Mouse (Mus musculus) stomach, postnatal 0 days (tissue): Measurements from ENCODE around the gene Cdiptos. TPM values are rescaled to one million over a fixed set of nuclear protein-coding genes. Genes with fewer than 3 reads are reported as not detected.
A peak's percentile ranks its signal among the peaks of the same experiment; 100 is the strongest.

Source experiments
- ATAC-seq: fragments of 200-750 bp; cut with Nextera tagmentation; 2 replicates; pipeline ENCODE4 v1.8.0; 2017; ENCODE audit not compliant: low FRiP score, low TSS enrichment
- DNase-seq: peaks from one replicate; pipeline ENCODE4 v3.0.0-alpha.2; 2016; ENCODE audit warnings: low spot score
- H3K27ac ChIP-seq: fragments of 300-500 bp; sonication (generic); replicated peaks from 2 replicates; pipeline ENCODE4 v1.5.1; 2014; ENCODE audit warnings: mild to moderate bottlenecking, control low read depth
- H3K27me3 ChIP-seq: fragments of 300-500 bp; sonication (generic); 2 replicates; pipeline ENCODE4 v1.6.1; 2014; ENCODE audit warnings: low read length; ENCODE audit not compliant: control insufficient read depth, insufficient read depth
- H3K36me3 ChIP-seq: fragments of 300-500 bp; sonication (generic); 2 replicates; pipeline ENCODE4 v1.6.1; 2014; ENCODE audit warnings: low read length, mixed read lengths; ENCODE audit not compliant: control insufficient read depth, insufficient read depth
- H3K4me1 ChIP-seq: fragments of 300-500 bp; sonication (generic); replicated peaks from 2 replicates; pipeline ENCODE4 v1.6.1; 2014; ENCODE audit warnings: antibody characterized with exemption; ENCODE audit not compliant: control insufficient read depth, insufficient read depth
- H3K4me2 ChIP-seq: fragments of 300-500 bp; sonication (generic); replicated peaks from 2 replicates; pipeline ENCODE4 v1.6.1; 2014; ENCODE audit warnings: low read depth, mild to moderate bottlenecking, control low read depth, moderate library complexity
- H3K4me3 ChIP-seq: fragments of 300-500 bp; sonication (generic); 2 replicates; pipeline ENCODE4 v1.5.1; 2014; ENCODE audit warnings: low read depth, low read length, control low read depth
- H3K9ac ChIP-seq: fragments of 300-500 bp; sonication (generic); 2 replicates; pipeline ENCODE4 v1.6.1; 2014; ENCODE audit warnings: mild to moderate bottlenecking, low read length, control low read depth, mixed read lengths
- H3K9me3 ChIP-seq: fragments of 300-500 bp; sonication (generic); 2 replicates; pipeline ENCODE4 v1.6.1; 2016; ENCODE audit warnings: low read length; ENCODE audit not compliant: control insufficient read depth
- CTCF ChIP-seq: IDR thresholded peaks from 2 replicates; pipeline ENCODE4 v1.5.1; 2016; ENCODE audit warnings: antibody characterized with exemption, low read depth, mild to moderate bottlenecking, moderate library complexity
- EP300 ChIP-seq: optimal IDR thresholded peaks from 2 replicates; pipeline ENCODE3; 2016; ENCODE audit warnings: antibody characterized with exemption
- WGBS: fragments of 180-500 bp; shearing (Covaris S2); extraction: QIAGEN DNeasy Blood & Tissue Kit; methylation state at CpG from one replicate; pipeline ENCODE4 v1.1.7; 2014; 5-methylcytosine and 5-hydroxymethylcytosine counted together
- polyA plus RNA-seq: library from polyadenylated mRNA; unstranded; fragments of >200 nt; fragmentation: Nextera tagmentation; extraction: Ambion mirVana; gene quantifications from 2 replicates; pipeline ENCODE4 v1.2.1, GENCODE M21; 2015

The Cdiptos gene
- polyA plus RNA-seq, 1 experiment from 2014 or later, result 1.7 TPM

DNA sequence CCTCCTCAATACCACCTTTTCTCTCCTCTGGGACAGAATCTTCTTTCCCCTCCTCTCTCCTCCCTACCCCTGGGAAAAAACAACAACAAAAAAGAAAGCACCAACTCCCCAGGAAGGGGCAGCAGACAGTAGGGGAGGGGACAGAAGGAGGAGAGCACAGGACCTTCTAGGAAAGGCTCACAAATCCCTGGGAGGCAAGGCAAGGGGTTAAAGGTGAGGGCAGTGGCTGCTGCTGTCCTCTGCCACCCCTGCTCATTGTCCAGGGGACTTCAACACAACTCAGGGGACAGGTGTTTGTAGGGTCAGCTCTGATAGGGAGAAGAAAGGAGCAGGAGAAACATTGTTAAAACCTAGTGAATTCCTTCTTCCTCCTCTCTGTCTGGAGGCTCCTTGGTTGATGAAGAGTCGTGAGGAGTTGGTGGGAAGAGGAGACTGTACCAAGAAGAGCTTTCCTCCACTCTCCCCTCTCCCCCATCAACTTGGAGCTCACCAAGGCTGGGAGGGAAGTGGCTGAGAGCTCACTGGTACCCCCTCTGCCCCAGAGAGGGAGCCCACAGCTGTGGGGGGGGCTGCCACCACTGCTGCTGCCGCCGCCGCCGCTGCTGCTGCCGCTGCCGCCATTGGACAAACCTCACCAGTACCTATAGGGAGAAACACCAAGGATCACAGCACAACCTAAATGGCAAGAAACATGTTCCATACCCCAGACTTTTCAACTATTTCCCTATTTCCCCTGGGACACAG is 46.8 kb upstream of the Cdiptos start:
- peaks cover 3% of the 10 kb centered on the region; the same call in 1 of the 2 replicates for H3K36me3 ChIP-seq
- ATAC-seq (no peak), DNase-seq (no peak)
- no peaks in the 10 kb centered on the region for H3K27me3 ChIP-seq
- H3K27ac ChIP-seq, result no peak overlapping the region
- no peaks in the 10 kb centered on the region for H3K9me3 ChIP-seq
- no peak overlapping the region for H3K9ac ChIP-seq
- no peak overlapping the region for H3K4me3 ChIP-seq
- 71% methylated on average over 3 of the region's 7 CpGs for WGBS
- no peak overlapping the region for H3K4me2 ChIP-seq
- peaks cover 11% of the 10 kb centered on the region for H3K4me1 ChIP-seq
- TF ChIP-seq EP300, result no peak
- TF ChIP-seq CTCF, result no peak

DNA sequence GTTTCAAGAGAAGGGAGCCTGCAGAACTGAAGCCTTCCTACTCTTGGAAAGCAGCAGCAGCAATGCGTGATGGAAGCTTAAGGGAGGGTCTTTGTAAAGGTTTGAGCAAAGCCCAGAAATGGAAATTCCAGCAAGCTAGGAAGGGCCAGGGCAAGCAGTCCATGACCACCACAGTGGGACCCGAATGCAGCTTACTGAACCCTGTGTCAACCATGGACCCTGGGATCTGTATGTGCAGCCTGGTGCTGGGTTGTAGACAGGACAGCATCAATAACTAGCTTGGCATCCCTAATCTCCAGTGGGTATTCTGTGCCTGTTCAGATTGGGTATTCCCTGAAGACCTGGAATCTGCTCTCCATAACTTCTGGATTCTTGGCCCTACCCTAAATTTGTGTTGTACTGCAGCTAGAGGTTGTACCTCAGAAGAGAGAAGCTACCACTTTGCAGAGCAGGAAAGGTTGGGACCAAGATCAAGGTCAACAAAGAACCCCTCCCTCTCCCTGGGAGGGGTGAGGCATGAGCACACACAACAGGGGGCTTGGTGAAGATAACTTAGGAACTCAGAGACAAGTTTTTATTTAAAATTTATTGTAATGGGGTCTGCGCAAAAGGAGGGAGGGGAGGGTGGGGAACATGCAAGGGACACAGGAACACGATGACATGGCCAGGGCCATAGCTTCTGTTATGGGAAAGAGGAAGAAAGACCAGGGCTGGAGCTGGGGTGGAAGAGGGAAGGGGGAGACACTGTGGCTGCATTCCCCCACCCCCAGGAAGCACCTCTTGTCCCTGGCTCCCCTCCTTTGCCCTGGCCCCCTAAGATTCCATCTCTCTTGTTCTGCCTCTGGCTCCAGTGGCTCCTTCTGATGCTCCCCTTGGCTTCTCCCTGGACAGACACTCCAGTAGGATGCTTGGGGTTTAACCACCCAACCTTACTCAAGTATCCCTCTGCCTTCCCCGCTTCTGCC is 45.9 kb upstream of the Cdiptos start:
- Histone ChIP-seq H3K27me3 (no peaks in the 10 kb centered on the region), H3K36me3 (peaks cover 3% of the 10 kb centered on the region; the same call in 1 of the 2 replicates), H3K27ac (peak overlapping the region; percentile 69), H3K4me2 (peak overlapping the region; percentile 61), H3K4me3 (peak overlapping the region; percentile 47), H3K4me1 (peaks cover 11% of the 10 kb centered on the region), H3K9me3 (no peaks in the 10 kb centered on the region), H3K9ac (peak overlapping the region; percentile 61)
- DNase-seq, result no peak
- ATAC-seq, result no peak
- 39% methylated on average over 5 of the region's 5 CpGs for WGBS
- TF ChIP-seq EP300, result no peak
- TF ChIP-seq CTCF, result no peak

DNA sequence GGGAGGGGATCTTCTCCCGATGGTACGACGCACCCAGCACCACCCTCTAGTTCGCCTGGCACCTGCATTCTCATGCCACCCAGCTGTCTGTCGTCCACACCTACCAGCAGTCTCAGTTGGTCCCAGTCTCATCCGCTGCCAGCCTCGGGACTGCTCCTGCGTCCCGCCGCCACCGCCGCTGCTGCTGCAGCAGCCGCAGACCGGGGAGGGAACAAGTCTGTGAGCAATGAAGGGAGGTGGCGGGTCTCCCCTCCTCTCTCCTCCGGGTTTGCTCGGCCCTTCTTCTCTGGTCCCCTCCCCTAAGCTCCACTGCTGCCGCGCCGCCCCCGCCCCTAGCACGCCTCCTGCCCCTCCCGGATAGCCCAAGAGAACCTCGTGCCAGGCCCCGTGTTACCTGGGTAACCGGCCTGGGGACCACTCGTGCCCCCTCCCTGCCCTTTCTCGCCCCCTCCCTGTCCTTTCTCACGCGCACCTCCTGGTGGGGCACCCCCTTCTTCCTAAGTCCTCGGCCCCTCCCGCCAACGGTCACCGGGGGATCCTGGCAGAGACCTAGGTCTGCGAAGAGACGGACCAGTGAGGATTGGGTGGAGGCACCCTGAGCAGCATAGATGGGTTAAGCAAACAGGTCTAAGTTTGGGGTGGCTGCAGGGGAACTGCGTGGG is 45.1 kb upstream of the Cdiptos start, which contains the start of the genes Gm42742 and Prrt2:
Gm42742 (minus strand) TSS at position 197 of the 662 bp plus-strand sequence.
Prrt2 (minus strand) TSS at position 311 of the 662 bp plus-strand sequence.
- peak within 1 kb of the TSS; percentile 47 for H3K4me3 ChIP-seq
- H3K4me1 ChIP-seq, result peaks cover 11% of the 10 kb centered on the region
- DNase-seq (peak; percentile 62), ATAC-seq (no peak)
- peaks cover 3% of the 10 kb centered on the region; the same call in 1 of the 2 replicates for H3K36me3 ChIP-seq
- no peaks in the 10 kb centered on the region for H3K27me3 ChIP-seq
- 2% methylated on average over 35 of the region's 37 CpGs for WGBS
- no peaks in the 10 kb centered on the region for H3K9me3 ChIP-seq
- H3K9ac ChIP-seq, result peak within 1 kb of the TSS; percentile 61
- TF ChIP-seq CTCF (0 out of 2 replicates have a peak, but pooled peaks have one; percentile 2), EP300 (no peak)
- peak within 1 kb of the TSS; percentile 69 for H3K27ac ChIP-seq
- peak within 1 kb of the TSS; percentile 61 for H3K4me2 ChIP-seq

- TF ChIP-seq EP300, result no peak
- H3K4me3 ChIP-seq, result peak overlapping the region; percentile 47
- peaks cover 11% of the 10 kb centered on the region for H3K4me1 ChIP-seq
- peak overlapping the region; percentile 61 for H3K9ac ChIP-seq
- peak overlapping the region; percentile 61 for H3K4me2 ChIP-seq
- no peak for ATAC-seq
- no peaks in the 10 kb centered on the region for H3K27me3 ChIP-seq
- WGBS, result 27% methylated on average over 5 of the region's 5 CpGs
- H3K36me3 ChIP-seq, result peaks cover 3% of the 10 kb centered on the region; the same call in 1 of the 2 replicates
- no peak for DNase-seq
- H3K27ac ChIP-seq, result peak overlapping the region; percentile 69
- no peaks in the 10 kb centered on the region for H3K9me3 ChIP-seq
Observed at GRCm38 (mm10) chr7:127020491-127020890, 44.6 kb upstream of the Cdiptos start.

DNA sequence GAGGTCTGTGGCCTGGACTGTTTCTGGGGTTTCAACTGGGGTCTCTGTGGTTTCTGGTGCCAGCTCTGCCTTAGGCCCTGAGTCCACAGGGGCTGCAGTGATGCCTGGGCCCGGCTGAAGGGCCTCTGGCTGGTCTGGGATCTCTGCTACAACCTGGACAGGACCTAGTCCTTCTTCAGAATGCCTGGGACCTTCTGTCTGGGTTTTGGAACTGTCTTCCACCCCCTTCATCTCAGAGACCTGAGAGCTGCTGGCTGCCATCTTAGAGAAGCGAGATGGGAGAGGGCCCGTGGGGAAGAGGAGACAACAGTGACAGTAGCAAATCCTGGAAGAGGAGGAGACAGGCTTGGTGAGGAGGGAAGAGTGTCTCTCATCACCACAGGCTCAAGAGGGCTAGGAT is 44.1 kb upstream of the Cdiptos start:
- Histone ChIP-seq H3K9me3 (no peaks in the 10 kb centered on the region), H3K9ac (peak overlapping the region; percentile 61), H3K27ac (peak overlapping the region; percentile 69), H3K27me3 (no peaks in the 10 kb centered on the region), H3K4me1 (peaks cover 10% of the 10 kb centered on the region), H3K36me3 (peaks cover 3% of the 10 kb centered on the region; the same call in 1 of the 2 replicates), H3K4me3 (peak overlapping the region; percentile 47), H3K4me2 (peak overlapping the region; percentile 61)
- TF ChIP-seq CTCF (no peak), EP300 (no peak)
- DNase-seq (no peak), ATAC-seq (no peak)
- 55% methylated on average over 3 of the region's 3 CpGs for WGBS
